Mouse (Mus musculus): ENCODE measurements at regions not wholly inside any gene's neighbourhood (a gene's known extent, or its start where the extent isn't known, plus 50 kb on each side); places are given as distances from the start of the nearest gene placed in this dataset.

- 85% methylated on average over 5 of the region's 5 CpGs for WGBS
- no peaks in the 10 kb centered on the region for H3K9me3 ChIP-seq
- no peak for ATAC-seq (ENCODE audit: low FRiP score, low read depth)
Measured at GRCm38 (mm10) chr6:117414926-117415325, 246.6 kb downstream of the Cxcl12 start.

GRCm38 (mm10) chr6:117415901-117416300 is 247.6 kb downstream of the Cxcl12 start:
- Histone ChIP-seq H3K9ac (replicated peaks) (no peak overlapping the region), H3K4me2 (replicated peaks) (no peak overlapping the region), H3K27me3 (no peaks in the 10 kb centered on the region), H3K4me3 (no peak overlapping the region), H3K27ac (replicated peaks) (no peak overlapping the region), H3K4me1 (no peaks in the 10 kb centered on the region), H3K36me3 (no peaks in the 10 kb centered on the region), H3K9me3 (no peaks in the 10 kb centered on the region)
- 85% methylated on average over 6 of the region's 6 CpGs for WGBS
- no peak for ATAC-seq (ENCODE audit: low FRiP score, low read depth)

More at GRCm38 (mm10) chr6:117414926-117415325, 246.6 kb downstream of the Cxcl12 start:
- Histone ChIP-seq H3K36me3 (no peaks in the 10 kb centered on the region), H3K4me2 (replicated peaks) (no peak overlapping the region), H3K27me3 (no peaks in the 10 kb centered on the region), H3K9ac (replicated peaks) (no peak overlapping the region), H3K27ac (replicated peaks) (no peak overlapping the region), H3K4me3 (no peak overlapping the region), H3K4me1 (no peaks in the 10 kb centered on the region)

GRCm38 (mm10) chr6:117416461-117416860 is 248.1 kb downstream of the Cxcl12 start:
- no peak overlapping the region for H3K4me2 ChIP-seq (replicated peaks)
- WGBS = 57% methylated on average over 5 of the region's 5 CpGs
- H3K36me3 ChIP-seq = no peaks in the 10 kb centered on the region
- no peak overlapping the region for H3K27ac ChIP-seq (replicated peaks)
- ATAC-seq (ENCODE audit: low FRiP score, low read depth) = no peak
- no peaks in the 10 kb centered on the region for H3K9me3 ChIP-seq
- H3K9ac ChIP-seq (replicated peaks) = no peak overlapping the region
- H3K4me3 ChIP-seq = no peak overlapping the region
- no peaks in the 10 kb centered on the region for H3K4me1 ChIP-seq
- no peaks in the 10 kb centered on the region for H3K27me3 ChIP-seq

DNA sequence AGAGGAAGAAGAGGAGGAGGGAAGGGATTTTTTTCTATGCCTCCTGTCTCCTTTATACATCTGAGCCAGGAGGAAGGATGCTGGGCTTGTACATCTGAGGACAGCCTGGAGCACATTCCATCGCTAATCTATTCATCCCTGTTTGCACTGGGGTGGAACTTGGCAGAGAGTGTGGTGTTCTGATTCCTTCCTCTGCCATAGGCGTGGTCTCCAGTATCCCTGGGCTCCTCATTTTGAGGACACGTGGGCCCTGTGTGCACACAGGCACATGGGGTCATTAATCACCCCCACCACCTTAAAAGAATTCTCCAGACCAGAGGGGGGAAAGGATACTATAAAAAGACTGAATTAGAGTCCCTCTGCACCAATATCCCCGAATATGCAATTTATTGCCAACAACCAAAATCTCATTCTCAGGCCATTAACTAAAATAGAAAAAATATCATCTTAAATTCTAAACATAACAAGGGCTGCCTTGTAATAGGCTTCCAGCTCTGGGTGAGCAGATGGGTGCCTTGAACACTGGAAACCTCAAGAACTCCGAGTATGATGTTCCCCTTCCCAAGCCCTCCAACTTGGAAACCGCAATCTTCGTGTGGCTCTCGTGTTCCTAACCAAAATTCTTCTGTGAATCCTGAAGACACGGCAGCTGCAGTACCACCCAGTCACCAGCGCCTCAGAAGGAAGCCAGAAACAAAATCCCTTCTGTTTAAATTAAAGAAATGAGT is 254.7 kb downstream of the Cxcl12 start:
- Histone ChIP-seq H3K4me2 (replicated peaks) (no peak overlapping the region), H3K4me3 (no peak overlapping the region), H3K27ac (replicated peaks) (no peak overlapping the region), H3K36me3 (no peaks in the 10 kb centered on the region), H3K4me1 (peaks cover 4% of the 10 kb centered on the region; the same call in 1 of the 2 replicates), H3K27me3 (no peaks in the 10 kb centered on the region), H3K9ac (replicated peaks) (no peak overlapping the region), H3K9me3 (no peaks in the 10 kb centered on the region)
- WGBS = 88% methylated on average over 10 of the region's 10 CpGs
- ATAC-seq (ENCODE audit: low FRiP score, low read depth) = no peak

GRCm38 (mm10) chr6:117426363-117426762 is 258.0 kb downstream of the Cxcl12 start:
- Histone ChIP-seq H3K36me3 (no peaks in the 10 kb centered on the region), H3K4me2 (replicated peaks) (no peak overlapping the region), H3K27me3 (no peaks in the 10 kb centered on the region), H3K9ac (replicated peaks) (no peak overlapping the region), H3K4me1 (peaks cover 4% of the 10 kb centered on the region; the same call in 1 of the 2 replicates), H3K27ac (replicated peaks) (no peak overlapping the region), H3K4me3 (no peak overlapping the region), H3K9me3 (no peaks in the 10 kb centered on the region)
- no peak for ATAC-seq (ENCODE audit: low FRiP score, low read depth)
- 96% methylated on average over 5 of the region's 5 CpGs for WGBS

GRCm38 (mm10) chr6:117427351-117428142 is 259.2 kb downstream of the Cxcl12 start:
- Histone ChIP-seq H3K4me2 (replicated peaks) (no peak overlapping the region), H3K27ac (replicated peaks) (no peak overlapping the region), H3K36me3 (no peaks in the 10 kb centered on the region), H3K4me1 (peaks cover 4% of the 10 kb centered on the region; the same call in 1 of the 2 replicates), H3K27me3 (no peaks in the 10 kb centered on the region), H3K9me3 (no peaks in the 10 kb centered on the region), H3K4me3 (no peak overlapping the region), H3K9ac (replicated peaks) (no peak overlapping the region)
- no peak for ATAC-seq (ENCODE audit: low FRiP score, low read depth)
- 48% methylated on average over 12 of the region's 12 CpGs for WGBS

GRCm38 (mm10) chr6:117428441-117428840 is 260.1 kb downstream of the Cxcl12 start:
- no peaks in the 10 kb centered on the region for H3K27me3 ChIP-seq
- no peaks in the 10 kb centered on the region for H3K9me3 ChIP-seq
- no peak for ATAC-seq (ENCODE audit: low FRiP score, low read depth)
- H3K4me2 ChIP-seq (replicated peaks) = no peak overlapping the region
- H3K4me1 ChIP-seq = peaks cover 4% of the 10 kb centered on the region; the same call in 1 of the 2 replicates
- H3K36me3 ChIP-seq = no peaks in the 10 kb centered on the region
- 79% methylated on average over 11 of the region's 11 CpGs for WGBS
- no peak overlapping the region for H3K9ac ChIP-seq (replicated peaks)
- no peak overlapping the region for H3K4me3 ChIP-seq
- H3K27ac ChIP-seq (replicated peaks) = no peak overlapping the region

DNA sequence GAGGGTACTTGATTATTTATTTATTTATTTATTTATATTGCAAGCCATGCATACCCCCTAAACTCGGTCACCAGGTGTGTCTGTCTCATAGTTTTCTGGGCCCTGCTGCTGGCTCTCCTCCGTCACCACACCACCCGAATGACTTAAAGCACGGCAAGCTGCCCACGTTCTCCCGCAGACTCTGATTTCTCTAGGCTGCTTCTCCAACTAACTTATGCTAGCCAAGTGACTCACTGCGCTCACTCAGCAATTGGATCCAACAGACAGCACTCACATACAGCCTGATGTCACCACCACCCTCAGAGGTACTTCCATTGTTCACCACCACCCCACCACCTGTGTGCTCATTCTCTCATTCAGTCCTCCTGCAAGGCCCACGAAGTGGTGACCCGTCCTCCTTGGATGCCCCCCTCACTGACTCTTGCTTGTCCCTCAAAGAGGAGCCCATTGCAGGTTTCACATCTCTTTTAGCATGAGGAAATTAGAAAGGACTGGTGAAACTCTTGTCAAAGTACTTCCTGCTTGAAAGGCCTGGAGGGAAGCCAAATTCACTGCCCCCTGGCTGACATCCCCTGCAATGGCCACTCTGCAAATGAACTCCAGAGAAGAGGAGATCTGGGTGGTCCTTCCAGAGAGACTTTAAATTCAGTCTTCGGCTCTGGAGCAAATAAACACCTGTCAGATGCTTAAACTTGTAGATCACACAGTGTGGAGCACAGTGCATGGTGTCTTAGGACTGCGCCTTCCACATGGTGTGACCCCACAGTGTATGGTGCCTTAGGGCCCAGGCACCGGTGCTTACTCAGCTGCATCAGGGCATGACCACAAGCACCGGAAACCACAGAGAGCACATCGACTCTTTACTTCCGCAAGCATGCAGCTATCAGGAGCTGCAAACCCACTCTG is 262.8 kb downstream of the Cxcl12 start:
- Histone ChIP-seq H3K36me3 (no peaks in the 10 kb centered on the region), H3K27ac (replicated peaks) (no peak overlapping the region), H3K4me2 (replicated peaks) (no peak overlapping the region), H3K4me1 (0 out of 2 replicates have a peak, but pooled peaks cover 4% of the 10 kb centered on the region), H3K4me3 (no peak overlapping the region), H3K27me3 (no peaks in the 10 kb centered on the region), H3K9ac (replicated peaks) (no peak overlapping the region), H3K9me3 (no peaks in the 10 kb centered on the region)
- ATAC-seq (ENCODE audit: low FRiP score, low read depth) = no peak
- WGBS = 77% methylated on average over 15 of the region's 15 CpGs

DNA sequence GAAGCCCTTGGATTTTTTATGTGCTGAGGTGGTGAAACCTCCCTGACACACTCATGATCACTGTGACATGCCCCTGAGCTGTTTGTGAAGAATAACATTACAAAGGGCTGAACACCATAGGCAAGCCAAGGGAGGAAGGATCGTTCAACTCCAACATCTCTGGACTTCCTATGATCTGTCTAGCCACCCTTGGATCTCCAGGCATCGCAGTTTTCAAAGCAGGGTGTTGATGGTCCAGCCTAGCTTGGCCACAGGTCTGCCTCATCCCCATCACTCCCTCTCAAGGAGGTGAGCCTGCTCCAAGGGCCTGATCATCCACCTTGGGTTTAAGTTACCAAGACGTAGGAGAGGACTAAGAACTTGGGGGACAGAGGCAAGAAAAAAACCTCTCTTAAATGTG is 268.5 kb downstream of the Cxcl12 start:
- no peak overlapping the region for H3K27ac ChIP-seq (replicated peaks)
- H3K9ac ChIP-seq (replicated peaks) = no peak overlapping the region
- H3K27me3 ChIP-seq = no peaks in the 10 kb centered on the region
- 86% methylated on average over 3 of the region's 3 CpGs for whole genome bisulfite sequencing
- no peaks in the 10 kb centered on the region for H3K36me3 ChIP-seq
- ATAC-seq (ENCODE audit: low FRiP score, low read depth) = no peak
- no peak overlapping the region for H3K4me3 ChIP-seq
- H3K4me1 ChIP-seq = no peaks in the 10 kb centered on the region
- no peak overlapping the region for H3K4me2 ChIP-seq (replicated peaks)
- no peaks in the 10 kb centered on the region for H3K9me3 ChIP-seq

GRCm38 (mm10) chr6:117437411-117438101 is 269.2 kb downstream of the Cxcl12 start:
- no peak overlapping the region for H3K27ac ChIP-seq (replicated peaks)
- no peak for ATAC-seq (ENCODE audit: low FRiP score, low read depth)
- H3K9ac ChIP-seq (replicated peaks) = no peak overlapping the region
- no peaks in the 10 kb centered on the region for H3K4me1 ChIP-seq
- H3K27me3 ChIP-seq = no peaks in the 10 kb centered on the region
- H3K4me2 ChIP-seq (replicated peaks) = no peak overlapping the region
- H3K9me3 ChIP-seq = no peaks in the 10 kb centered on the region
- no peak overlapping the region for H3K4me3 ChIP-seq
- no peaks in the 10 kb centered on the region for H3K36me3 ChIP-seq
- WGBS = 68% methylated on average over 10 of the region's 10 CpGs

GRCm38 (mm10) chr6:117448652-117449051 is 280.3 kb downstream of the Cxcl12 start:
- Histone ChIP-seq H3K9ac (replicated peaks) (no peak overlapping the region), H3K36me3 (no peaks in the 10 kb centered on the region), H3K4me1 (no peaks in the 10 kb centered on the region), H3K9me3 (no peaks in the 10 kb centered on the region), H3K4me2 (replicated peaks) (no peak overlapping the region), H3K4me3 (no peak overlapping the region), H3K27ac (replicated peaks) (no peak overlapping the region), H3K27me3 (no peaks in the 10 kb centered on the region)
- ATAC-seq (ENCODE audit: low FRiP score, low read depth) = no peak
- 86% methylated on average over 3 of the region's 3 CpGs for WGBS
